Comparison of ENCODE assay signal across 13 mouse cellular contexts in the genomic region with DNA sequence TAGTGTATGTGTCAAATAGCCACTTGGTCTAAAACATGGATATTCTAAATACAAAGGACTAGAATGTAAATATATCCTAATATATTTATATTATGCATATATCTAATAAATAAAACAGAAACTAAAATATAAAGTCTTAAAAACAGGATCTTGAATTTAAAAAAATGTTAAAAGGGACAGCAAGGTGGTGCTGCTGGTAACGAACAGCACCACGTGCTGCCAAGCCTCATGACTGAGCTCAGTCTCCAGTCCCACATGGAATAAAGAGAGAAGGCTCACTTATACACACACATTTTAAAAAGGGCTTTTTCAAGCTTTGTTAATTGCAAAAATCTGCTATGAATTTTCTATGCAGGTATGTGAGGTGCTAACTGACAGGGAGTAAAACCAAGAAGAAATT. TPM values are rescaled to one million over a fixed set of nuclear protein-coding genes. Genes with fewer than 3 reads are reported as not detected.
DNase-seq lines count a peak whose midpoint lies in the region; ATAC-seq and TF ChIP-seq lines count a peak whose summit lies in the region.
"Had no signal": no experiment of that assay in that cellular context is flagged by ENCODE, and none has a peak within 500 bp of the region (broad histone marks: within the 10 kb centered on the region; RNA-seq: fewer than 3 reads in every experiment).

No protein-coding gene starts in this region.

- H3K4me2 ChIP-seq in intestine, postnatal 0 days (replicated peaks; ENCODE audit: low read depth), result no peak overlapping the region
- H3K4me2 ChIP-seq in intestine, embryonic 15.5 days (replicated peaks), result no peak overlapping the region
- H3K4me2 ChIP-seq in liver, embryonic 15.5 days, result peak overlapping the region; percentile 41

- no peaks in the 10 kb centered on the region for H3K9me3 ChIP-seq in intestine, postnatal 0 days (ENCODE audit: control insufficient read depth)
- no peaks in the 10 kb centered on the region for H3K9me3 ChIP-seq in intestine, embryonic 15.5 days
- no peaks in the 10 kb centered on the region for H3K9me3 ChIP-seq in MEL (replicated peaks; ENCODE audit: insufficient read depth, low read length)
- H3K9me3 ChIP-seq in liver, embryonic 15.5 days (replicated peaks), result no peaks in the 10 kb centered on the region
- H3K9me3 ChIP-seq: heart, embryonic 13.5 days; hindbrain, embryonic 15.5 days had no signal

- 64% methylated on average over 2 of the region's 2 CpGs for WGBS in intestine, postnatal 0 days
- WGBS in intestine, embryonic 15.5 days, result 70% methylated on average over 2 of the region's 2 CpGs
- WGBS in liver, embryonic 15.5 days (ENCODE audit: insufficient replicate concordance), result 50% methylated on average over 2 of the region's 2 CpGs

- no peak overlapping the region for H3K4me3 ChIP-seq in intestine, postnatal 0 days (ENCODE audit: low read depth, low read length)
- no peak overlapping the region for H3K4me3 ChIP-seq in intestine, embryonic 15.5 days (replicated peaks)
- H3K4me3 ChIP-seq in MEL (ENCODE audit: control insufficient read depth in 1 of 2, insufficient read depth in 1 of 2, low read depth in 2 of 2, low read length in 2 of 2), result peak overlapping the region in 1 of 2 experiments; percentile 65; a peak in 2 of 4 replicates
- no peak overlapping the region; the same call in 1 of the 2 replicates for H3K4me3 ChIP-seq in liver, embryonic 15.5 days (replicated peaks)

- 0 out of 2 replicates have a peak, but pooled peaks cover 5% of the 10 kb centered on the region for H3K4me1 ChIP-seq in intestine, postnatal 0 days (replicated peaks; ENCODE audit: control insufficient read depth, insufficient read depth, low read length)
- peaks cover 6% of the 10 kb centered on the region for H3K4me1 ChIP-seq in intestine, embryonic 15.5 days (replicated peaks)
- H3K4me1 ChIP-seq in MEL (ENCODE audit: control insufficient read depth in 1 of 2, insufficient read depth in 2 of 2, low read length in 2 of 2), result peaks cover 8 to 14% of the 10 kb centered on the region in 2 experiments; a peak in 3 of 4 replicates
- peaks cover 40% of the 10 kb centered on the region for H3K4me1 ChIP-seq in liver, embryonic 15.5 days (replicated peaks)

- TF ChIP-seq EP300 in MEL (IDR thresholded peaks at IDR 0.05; ENCODE audit: low read depth in 1 of 2, low read length in 2 of 2), result no peak

- H3K27ac ChIP-seq in intestine, postnatal 0 days (ENCODE audit: low read depth, low read length), result no peak overlapping the region
- no peak overlapping the region for H3K27ac ChIP-seq in intestine, embryonic 15.5 days
- H3K27ac ChIP-seq in MEL (ENCODE audit: control insufficient read depth, low read depth, low read length), result peak overlapping the region; percentile 58; the same call in 1 of the 2 replicates
- peak overlapping the region; percentile 64 for H3K27ac ChIP-seq in liver, embryonic 15.5 days (replicated peaks)

- TF ChIP-seq CTCF in intestine, postnatal 0 days (IDR thresholded peaks at IDR 0.05; ENCODE audit: low read depth), result peak; percentile 28; the same call in 1 of the 2 replicates
- TF ChIP-seq CTCF in MEL (IDR thresholded peaks at IDR 0.05 in 2 of 3, conservative IDR thresholded peaks at IDR 0.05 in 1 of 3; ENCODE audit: control insufficient read depth in 1 of 3, insufficient read depth in 1 of 3, low read depth in 2 of 3, low read length in 3 of 3, poor library complexity in 1 of 3, severe bottlenecking in 1 of 3), result peak in 1 of 3 experiments; percentile 2; a peak in 1 of 6 replicates

- H3K27me3 ChIP-seq in intestine, postnatal 0 days (replicated peaks; ENCODE audit: control insufficient read depth, insufficient read depth, low read length), result no peaks in the 10 kb centered on the region
- no peaks in the 10 kb centered on the region for H3K27me3 ChIP-seq in intestine, embryonic 15.5 days (replicated peaks)
- H3K27me3 ChIP-seq in MEL (ENCODE audit: control insufficient read depth in 1 of 2, insufficient read depth in 2 of 2, low read length in 2 of 2), result no peaks in the 10 kb centered on the region
- H3K27me3 ChIP-seq in liver, embryonic 15.5 days, result no peaks in the 10 kb centered on the region
- H3K27me3 ChIP-seq: heart, embryonic 13.5 days; hindbrain, embryonic 15.5 days had no signal

- TF ChIP-seq RAD21 in MEL (IDR thresholded peaks at IDR 0.05; ENCODE audit: low read depth, low read length), result no peak; the same call in 1 of the 2 replicates

- H3K36me3 ChIP-seq in intestine, postnatal 0 days (ENCODE audit: control insufficient read depth, insufficient read depth), result peaks cover 19% of the 10 kb centered on the region; the same call in 1 of the 2 replicates
- peaks cover 6% of the 10 kb centered on the region; the same call in 1 of the 2 replicates for H3K36me3 ChIP-seq in intestine, embryonic 15.5 days
- H3K36me3 ChIP-seq in MEL (ENCODE audit: control insufficient read depth in 1 of 2, insufficient read depth in 2 of 2, low read length in 2 of 2), result peaks cover 15 to 24% of the 10 kb centered on the region in 2 experiments
- peaks cover 26% of the 10 kb centered on the region for H3K36me3 ChIP-seq in liver, embryonic 15.5 days (replicated peaks)

- H3K79me2 ChIP-seq in MEL (ENCODE audit: control insufficient read depth, insufficient read depth, low read length, poor library complexity), result peaks cover 38% of the 10 kb centered on the region

- ATAC-seq in CD4-positive, CD25-positive, alpha-beta regulatory T cell, adult 4 months, result no peak
- no peak for ATAC-seq in intestine, postnatal 0 days
- ATAC-seq in intestine, embryonic 15.5 days, result no peak
- ATAC-seq in liver, embryonic 15.5 days (ENCODE audit: insufficient read depth), result no peak

- no peak overlapping the region for H3K9ac ChIP-seq in intestine, postnatal 0 days (ENCODE audit: low read depth, low read length)
- no peak overlapping the region for H3K9ac ChIP-seq in intestine, embryonic 15.5 days
- H3K9ac ChIP-seq in MEL (ENCODE audit: control insufficient read depth, low read depth, low read length, poor library complexity, severe bottlenecking), result peak overlapping the region; percentile 97
- no peak overlapping the region for H3K9ac ChIP-seq in liver, embryonic 15.5 days

- no peak for TF ChIP-seq POLR2A in MEL (IDR thresholded peaks at IDR 0.05; ENCODE audit: control insufficient read depth in 1 of 2, insufficient read depth in 1 of 2, low read depth in 1 of 2, low read length in 2 of 2, poor library complexity in 1 of 2)

- DNase-seq in CD4-positive, CD25-positive, alpha-beta regulatory T cell, adult 2 months (ENCODE audit: low read depth, low spot score), result peak; percentile 19
- peak; percentile 69 for DNase-seq in MEL (ENCODE audit: low read depth, low spot score)
- no peak for DNase-seq in right cerebral cortex, adult 18-20 months
- no peak for DNase-seq in urinary bladder, adult 2 months (ENCODE audit: low spot score)
- DNase-seq: adrenal gland, postnatal 36 days; cerebellum, adult 11-12 months; lung, postnatal 14 days had no signal

TF ChIP-seq in MEL, 35 proteins besides CTCF, POLR2A, EP300 and RAD21:
- TF ChIP-seq MYC (IDR thresholded peaks at IDR 0.05; ENCODE audit: low read depth, low read length) (peak; percentile 96), USF2 (IDR thresholded peaks at IDR 0.05; ENCODE audit: borderline replicate concordance in 1 of 2, insufficient read depth in 1 of 2, low read depth in 1 of 2, low read length in 2 of 2) (no peak), SIN3A (IDR thresholded peaks at IDR 0.05; ENCODE audit: low read length) (0 out of 2 replicates have a peak, but pooled peaks have one; percentile 15), MAX (IDR thresholded peaks at IDR 0.05; ENCODE audit: low read length) (peak; percentile 92), CHD1 (IDR thresholded peaks at IDR 0.05; ENCODE audit: low read depth, low read length) (no peak), TCF12 (IDR thresholded peaks at IDR 0.05; ENCODE audit: low read depth, low read length) (0 out of 2 replicates have a peak, but pooled peaks have one; percentile 8), TAL1 (IDR thresholded peaks at IDR 0.05; ENCODE audit: low read length) (no peak), E2F4 (IDR thresholded peaks at IDR 0.05; ENCODE audit: borderline replicate concordance, low read depth, low read length) (no peak), USF1 (IDR thresholded peaks at IDR 0.05; ENCODE audit: low read depth, low read length) (peak; percentile 81), MXI1 (IDR thresholded peaks at IDR 0.05; ENCODE audit: low read depth, low read length) (peak; percentile 86)
TF ChIP-seq in MEL: peak in this region for 6.

RNA-seq across cellular contexts. Expression of a gene that starts 1.6 kb away (rescaled TPM):
- polyA plus RNA-seq in CD4-positive, CD25-positive, alpha-beta regulatory T cell, adult 4 months (2017; shearing (Covaris generic)), result 100 to 1,000 TPM; 830 to 908 TPM
- polyA plus RNA-seq in intestine, postnatal 0 days (2015; fragmentation: Nextera tagmentation; extraction: Ambion mirVana), result 326 and 352 TPM in 2 replicates
- 632 and 726 TPM in 2 replicates for polyA plus RNA-seq in intestine, embryonic 15.5 days (2015; fragmentation: Nextera tagmentation; extraction: Ambion mirVana)
- 332 and 344 TPM in 2 replicates for total RNA-seq in MEL (2012; rRNA removed)
- 100 to 1,000 TPM; 935 to 958 TPM for polyA plus RNA-seq in MEL (2012; ENCODE audit: insufficient read depth in 1 of 2, insufficient read length in 2 of 2, low read depth in 1 of 2, low replicate concordance in 2 of 2, missing spikeins in 1 of 2)
- polyA plus RNA-seq in liver, embryonic 15.5 days (2015; fragmentation: Nextera tagmentation; extraction: Ambion mirVana), result 322 and 346 TPM in 2 replicates
- polyA plus RNA-seq in urinary bladder, adult 2 months (2012; rRNA removed), result 383 and 397 TPM in 2 replicates

RNA-seq across cellular contexts. Expression of a gene that starts 55.7 kb away (rescaled TPM):
- polyA plus RNA-seq in CD4-positive, CD25-positive, alpha-beta regulatory T cell, adult 4 months (2017; shearing (Covaris generic)), result 10 to 100 TPM; 39.0 to 49.5 TPM
- polyA plus RNA-seq in intestine, postnatal 0 days (2015; fragmentation: Nextera tagmentation; extraction: Ambion mirVana), result 23.2 and 30.8 TPM in 2 replicates
- polyA plus RNA-seq in intestine, embryonic 15.5 days (2015; fragmentation: Nextera tagmentation; extraction: Ambion mirVana), result 51.3 and 54.6 TPM in 2 replicates
- total RNA-seq in MEL (2012; rRNA removed), result 37.5 and 37.9 TPM in 2 replicates
- polyA plus RNA-seq in MEL (2012; ENCODE audit: insufficient read depth in 1 of 2, insufficient read length in 2 of 2, low read depth in 1 of 2, low replicate concordance in 2 of 2, missing spikeins in 1 of 2), result 100 to 1,000 TPM in 1 of 2 experiments, 10 to 100 TPM in 1; 42.8 to 141 TPM
- polyA plus RNA-seq in liver, embryonic 15.5 days (2015; fragmentation: Nextera tagmentation; extraction: Ambion mirVana), result 21.8 and 22.3 TPM in 2 replicates
- 31.3 and 33.1 TPM in 2 replicates for polyA plus RNA-seq in urinary bladder, adult 2 months (2012; rRNA removed)

Comparison
In these comparisons a context has a peak if more than half of its experiments do, and no peak if none do; other contexts are left out.
1. DNase-seq: peak in CD4-positive, CD25-positive, alpha-beta regulatory T cell, adult 2 months (single experiment) and MEL (single experiment); none in right cerebral cortex, adult 18-20 months (single experiment) and urinary bladder, adult 2 months (single experiment).
2. H3K27ac ChIP-seq: peak in MEL (single experiment) and liver, embryonic 15.5 days (single experiment); none in intestine, postnatal 0 days (single experiment) and intestine, embryonic 15.5 days (single experiment).